Mouse (Mus musculus) urinary bladder, postnatal 4 days (tissue): ENCODE measurements around the gene Ccl9.
A peak's percentile ranks its signal among the peaks of the same experiment; 100 is the strongest.

Experiments used
- DNase-seq, 2 experiments: peaks; one replicate each; pipeline ENCODE4 v3.0.0; 2021 to 2022; ENCODE audit warnings: low spot score in 2 of 2

Ccl9 gene

DNA sequence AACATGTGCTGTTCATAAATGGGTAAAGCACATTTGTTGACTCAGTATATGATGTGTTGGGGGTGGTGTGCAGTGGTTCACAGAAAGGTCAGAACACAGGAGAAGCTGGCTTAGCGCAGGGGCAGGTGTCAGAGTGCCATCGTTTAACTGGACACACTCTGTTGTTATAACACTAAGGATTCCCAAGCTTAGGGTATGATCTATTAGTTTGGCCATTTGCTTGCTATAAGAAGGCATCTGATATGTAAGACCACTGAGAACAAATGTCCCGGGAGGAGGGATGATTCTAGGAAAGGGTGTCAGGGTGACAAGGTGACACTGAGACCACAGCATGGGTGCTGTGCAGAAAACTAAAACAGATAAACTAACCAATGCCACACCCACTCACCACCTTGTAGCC is 41.6 kb downstream of the Ccl9 start:
- no peak for DNase-seq

DNA sequence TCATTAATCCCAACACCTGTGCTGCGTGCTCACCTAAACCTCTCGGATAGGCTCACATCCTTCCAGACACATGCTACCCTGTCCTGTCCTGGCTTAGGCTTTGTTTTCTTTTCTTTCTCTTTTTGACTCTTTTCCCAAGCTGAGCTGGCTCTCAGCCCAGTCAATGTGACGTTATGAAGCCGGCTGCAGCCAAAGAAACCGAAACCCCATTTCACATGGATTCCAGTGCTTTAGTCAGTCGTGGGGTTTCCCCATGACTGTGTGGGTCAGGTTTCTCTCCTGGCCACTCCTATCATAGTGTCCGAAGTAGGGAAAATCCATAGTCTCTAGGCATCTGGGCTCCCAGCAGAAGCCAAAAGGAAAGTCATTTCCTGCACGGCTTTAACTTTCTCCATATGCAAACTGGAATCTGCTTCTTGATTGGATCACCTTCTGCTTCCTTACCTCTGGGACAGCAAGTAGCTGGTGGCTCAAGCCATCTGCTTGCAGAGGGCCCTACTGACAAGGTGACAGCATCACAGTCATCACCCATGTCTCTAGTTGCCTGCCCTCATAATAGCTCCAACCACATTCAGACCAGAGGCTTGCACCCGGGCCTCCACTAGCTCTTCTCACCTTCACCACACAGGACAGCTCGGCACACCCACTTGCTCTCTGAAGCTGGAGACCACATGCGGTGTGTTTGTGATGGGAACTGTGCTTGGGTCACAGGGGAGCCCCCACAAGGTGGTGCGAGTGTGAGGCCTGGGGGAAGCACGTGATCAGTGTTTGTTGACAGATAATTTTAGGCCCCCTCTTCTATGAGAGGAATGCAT is 43.6 kb downstream of the Ccl9 start:
- DNase-seq: peak; percentile 51 to 80

DNA sequence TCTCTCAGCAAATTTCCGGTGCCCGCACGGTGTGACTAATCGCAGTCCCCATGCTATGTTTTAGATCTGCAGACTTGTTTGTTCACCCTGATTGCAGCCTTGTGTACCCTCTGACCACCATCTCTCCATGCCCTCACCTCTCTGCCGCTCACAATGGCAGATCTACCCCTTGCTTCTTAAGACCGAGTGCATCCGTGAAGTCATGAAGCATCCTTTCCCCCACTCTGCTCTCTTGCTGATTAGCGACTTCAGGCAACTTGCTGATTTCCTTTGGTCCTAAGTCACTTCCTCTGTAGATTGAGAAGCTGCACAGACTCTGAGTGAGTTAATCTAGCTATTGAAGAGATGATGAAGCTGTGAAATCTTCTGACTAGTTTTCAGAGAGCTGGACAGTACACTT is 44.3 kb downstream of the Ccl9 start:
- DNase-seq: no peak

DNA sequence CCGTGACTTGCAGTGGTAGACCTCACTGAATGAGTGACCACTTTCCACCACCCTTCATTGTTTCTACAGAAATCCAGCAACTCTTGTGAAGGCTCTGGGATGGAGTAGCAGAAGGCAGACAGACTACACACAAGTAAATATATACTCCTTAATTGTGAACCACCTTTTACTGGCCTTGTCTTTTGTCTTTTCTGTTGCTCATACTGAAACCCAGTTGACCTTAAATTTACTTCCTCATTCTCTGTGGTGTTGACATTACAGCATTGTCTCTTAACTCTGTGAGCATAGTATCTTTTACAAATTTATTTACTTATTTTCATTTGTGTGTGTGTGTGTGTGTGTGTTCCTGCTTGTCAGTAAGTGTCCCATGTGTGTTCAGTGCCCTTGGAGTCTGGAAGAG is 45.2 kb downstream of the Ccl9 start:
- no peak for DNase-seq

DNA sequence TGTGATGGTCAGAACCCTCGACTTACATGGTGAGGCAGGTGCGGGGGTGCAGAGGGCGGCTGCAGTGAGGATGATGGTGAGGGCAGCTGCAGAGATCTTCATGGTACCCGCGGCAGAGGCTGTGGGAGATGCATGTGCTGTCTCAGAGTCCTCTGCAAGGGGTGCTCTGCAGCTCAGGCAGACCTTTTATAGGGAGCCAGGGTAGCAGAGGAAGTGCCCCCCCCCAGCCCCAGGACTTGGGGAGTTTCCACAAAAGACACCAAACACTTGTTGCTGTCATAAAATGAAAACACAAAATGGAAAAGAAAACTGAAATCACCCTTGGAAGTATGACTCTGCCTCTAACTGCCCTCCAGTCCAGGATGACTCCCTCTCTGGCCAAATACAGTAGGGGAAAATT is 48.1 kb downstream of the Ccl9 start, which contains the start of gene Ccl5:
Gene Ccl5, minus strand, starts transcription at position 159 of the 400 bp plus-strand sequence.
- no peak for DNase-seq

DNA sequence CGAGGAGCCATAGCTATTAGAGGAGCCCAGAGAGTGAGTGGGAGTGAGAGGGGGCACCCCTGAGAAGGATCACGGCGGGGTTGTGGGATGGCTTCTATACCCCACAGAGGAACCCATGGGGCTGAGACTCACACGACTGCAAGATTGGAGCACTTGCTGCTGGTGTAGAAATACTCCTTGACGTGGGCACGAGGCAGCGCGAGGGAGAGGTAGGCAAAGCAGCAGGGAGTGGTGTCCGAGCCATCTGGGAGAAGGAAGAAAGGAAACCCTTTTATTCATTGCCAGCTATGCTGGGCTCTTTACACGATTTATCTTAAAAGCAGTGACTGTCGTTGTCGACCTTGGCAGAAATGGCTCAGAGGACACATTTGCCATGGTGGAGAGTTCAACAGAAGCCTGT is 49.4 kb downstream of the Ccl9 start:
- no peak for DNase-seq
